Mouse (Mus musculus): ENCODE data around the gene Cpn1.

- TF ChIP-seq CTCF (IDR thresholded peaks at IDR 0.05 in 2 of 3, conservative IDR thresholded peaks at IDR 0.05 in 1 of 3; ENCODE audit: control insufficient read depth in 1 of 3, insufficient read depth in 1 of 3, low read depth in 2 of 3, low read length in 3 of 3, poor library complexity in 1 of 3, severe bottlenecking in 1 of 3) = no peak
- TF ChIP-seq E2F4 (IDR thresholded peaks at IDR 0.05; ENCODE audit: borderline replicate concordance, low read depth, low read length) = 0 out of 2 replicates have a peak, but pooled peaks have one; percentile 12
- no peak for TF ChIP-seq KAT2A (conservative IDR thresholded peaks at IDR 0.05; ENCODE audit: low read depth, low read length)
- TF ChIP-seq MAFK (IDR thresholded peaks at IDR 0.05; ENCODE audit: borderline replicate concordance, low read depth, low read length) = no peak
- no peak for TF ChIP-seq USF1 (IDR thresholded peaks at IDR 0.05; ENCODE audit: low read depth, low read length)
- TF ChIP-seq POLR2AphosphoS5 (IDR thresholded peaks at IDR 0.05; ENCODE audit: borderline replicate concordance, low read depth, low read length) = no peak
- TF ChIP-seq CHD2 (IDR thresholded peaks at IDR 0.05; ENCODE audit: low read length) = no peak
- 0 out of 2 replicates have a peak, but pooled peaks have one; percentile 27 for TF ChIP-seq ELF1 (IDR thresholded peaks at IDR 0.05; ENCODE audit: low read depth, low read length)
- no peak for TF ChIP-seq ETS1 (IDR thresholded peaks at IDR 0.05; ENCODE audit: low read depth, low read length)
- no peak for TF ChIP-seq GABPA (IDR thresholded peaks at IDR 0.05; ENCODE audit: low read depth, low read length)
- no peak for TF ChIP-seq RCOR1 (IDR thresholded peaks at IDR 0.05; ENCODE audit: low read depth, low read length)
- no peak for TF ChIP-seq EP300 (IDR thresholded peaks at IDR 0.05; ENCODE audit: low read depth in 1 of 2, low read length in 2 of 2)
Measured at GRCm38 (mm10) chr19:43919841-43920240, 66.5 kb downstream of the Cpn1 start.

All from MEL (cell line).